Mouse (Mus musculus) central nervous system, embryonic 18 days (tissue): ENCODE results near the gene Vamp4. TPM values are rescaled to one million over a fixed set of nuclear protein-coding genes. Genes with fewer than 3 reads are reported as not detected.

Experiments
- polyA plus RNA-seq: library from polyadenylated mRNA; depleted of rRNA; stranded (reverse); fragments of >200 nt; gene quantifications from 2 replicates; pipeline ENCODE4 v1.2.3, GENCODE M21; 2012; rRNA removed

The Vamp4 gene
- 53.3 and 56.4 TPM in 2 replicates for polyA plus RNA-seq

DNA sequence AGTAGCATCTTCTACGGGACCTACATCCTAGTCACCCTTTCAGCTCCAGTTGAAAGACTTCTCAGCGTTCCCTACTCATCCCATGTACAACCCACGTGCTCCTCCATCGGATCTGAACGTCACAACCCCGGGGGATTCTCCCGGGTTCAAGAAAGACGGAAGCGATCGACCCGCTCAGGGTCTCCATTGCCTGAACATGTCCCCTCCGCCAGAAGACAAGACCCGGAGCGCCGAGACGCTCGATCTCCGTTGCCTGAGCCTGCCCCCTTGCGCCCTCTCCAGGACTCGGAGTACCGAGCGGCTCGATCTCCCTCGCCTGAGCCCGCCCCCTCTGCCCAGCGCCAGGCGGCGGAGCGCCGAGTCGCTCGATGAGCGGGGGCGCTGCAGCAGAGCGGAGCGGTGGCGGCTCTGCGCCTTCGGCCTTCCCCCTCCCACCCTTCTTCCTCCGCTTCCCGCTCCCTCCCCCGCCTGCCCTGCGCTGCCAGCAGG is at the start of gene Vamp4:
Gene Vamp4, plus strand, starts transcription at position 256 of the 489 bp plus-strand sequence.

DNA sequence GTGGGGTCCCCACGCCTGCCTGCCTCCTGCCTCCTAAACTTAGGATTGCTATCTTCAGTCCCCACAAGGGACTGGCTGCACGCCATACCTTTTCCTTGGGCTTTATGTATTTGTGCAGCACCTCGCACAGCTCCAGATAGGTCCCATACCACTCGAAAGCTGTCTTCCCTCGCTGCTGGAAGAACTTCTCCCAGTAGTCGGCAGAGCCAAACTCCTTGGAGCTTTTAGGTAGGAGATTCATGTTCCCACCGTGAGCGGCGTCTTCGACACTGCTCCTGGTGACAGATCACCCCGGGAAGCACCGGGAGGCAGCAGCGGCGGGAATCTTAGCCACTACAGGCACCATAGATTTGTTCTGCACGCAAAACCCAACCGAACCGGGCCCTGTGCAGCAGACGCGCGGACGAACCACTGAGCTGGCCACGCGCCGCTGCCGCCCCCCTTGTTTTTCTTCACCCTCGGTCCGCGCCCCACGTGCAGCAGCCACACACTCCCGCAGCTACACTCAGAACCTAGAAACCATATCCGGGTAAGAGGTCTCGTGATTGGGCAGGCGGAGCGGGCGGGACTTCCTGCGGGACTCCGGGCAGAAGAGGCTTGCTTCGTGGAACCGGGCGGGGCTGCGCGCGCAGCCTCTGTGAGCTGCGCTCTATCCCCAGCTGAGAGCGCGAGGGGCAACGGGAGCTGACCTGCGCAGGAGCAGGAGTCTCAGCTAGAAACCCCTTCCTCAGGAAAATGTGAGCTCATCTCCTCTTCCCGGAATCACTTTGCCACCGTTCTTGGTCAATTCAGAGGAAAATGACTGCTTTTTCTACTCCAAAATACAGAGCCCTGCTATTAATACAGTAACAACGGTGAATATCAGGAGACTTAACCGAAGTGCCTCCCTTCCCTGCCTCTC is 22.0 kb upstream of the Vamp4 start, which contains the start of gene Mettl13:
Gene Mettl13, minus strand, starts transcription at position 536 of the 901 bp plus-strand sequence.

GRCm38 (mm10) chr1:162639051-162639750 is 68.9 kb downstream of the Vamp4 start, which contains the start of gene Myoc:
TSS of gene Myoc (plus strand) at chr1:162639155.

Other genes starting within 250 kb of the Vamp4 start
- gene Dnm3, start 92.5 kb upstream of the Vamp4 start, polyA plus RNA-seq: 45.4 and 47.2 TPM in 2 replicates
- gene Mettl13, start 22.0 kb upstream of the Vamp4 start, polyA plus RNA-seq: 16.2 and 16.3 TPM in 2 replicates
- gene Myoc, start 68.6 kb downstream of the Vamp4 start, polyA plus RNA-seq: 0.05 and 0.17 TPM in 2 replicates
- not detected in 2 replicates for gene Myocos, start 87.7 kb downstream of the Vamp4 start, polyA plus RNA-seq
- gene Prrc2c, start 170.0 kb downstream of the Vamp4 start, polyA plus RNA-seq: 36.8 and 39.3 TPM in 2 replicates
- gene Fmo4, start 243.5 kb downstream of the Vamp4 start, polyA plus RNA-seq: 0.57 and 0.79 TPM in 2 replicates